Mouse (Mus musculus) midbrain, embryonic 11.5 days (tissue): ENCODE data around the gene Pip5kl1. TPM values are rescaled to one million over a fixed set of nuclear protein-coding genes. Genes with fewer than 3 reads are reported as not detected.

Experiments
- ATAC-seq: fragments of 200-750 bp; cut with Nextera tagmentation; 2 replicates; pipeline ENCODE4 v1.8.0; 2017; ENCODE audit warnings: moderate TSS enrichment, moderate library complexity; ENCODE audit not compliant: low FRiP score
- DNase-seq: peaks from one replicate; pipeline ENCODE4 v3.0.0; 2015; ENCODE audit warnings: low spot score; ENCODE audit errors: missing footprints
- H3K27ac ChIP-seq: fragments of 300-500 bp; sonication (generic); 2 replicates; pipeline ENCODE4 v1.5.1; 2014; ENCODE audit warnings: low read depth, low read length
- H3K27me3 ChIP-seq: fragments of 300-500 bp; sonication (generic); 2 replicates; pipeline ENCODE4 v1.6.1; 2014; ENCODE audit warnings: mild to moderate bottlenecking, low read length, moderate library complexity, mixed read lengths; ENCODE audit not compliant: control insufficient read depth, insufficient read depth
- H3K36me3 ChIP-seq: fragments of 300-500 bp; sonication (generic); 2 replicates; pipeline ENCODE4 v1.6.1; 2014; ENCODE audit warnings: mild to moderate bottlenecking, low read length, moderate library complexity, mixed read lengths; ENCODE audit not compliant: control insufficient read depth, insufficient read depth
- H3K4me1 ChIP-seq: fragments of 300-500 bp; sonication (generic); 2 replicates; pipeline ENCODE4 v1.6.1; 2014; ENCODE audit warnings: low read length; ENCODE audit not compliant: control insufficient read depth, insufficient read depth
- H3K4me2 ChIP-seq: fragments of 300-500 bp; sonication (generic); 2 replicates; pipeline ENCODE4 v1.6.1; 2014; ENCODE audit warnings: mild to moderate bottlenecking, moderate library complexity
- H3K4me3 ChIP-seq: fragments of 300-500 bp; sonication (generic); 2 replicates; pipeline ENCODE4 v1.5.1; 2014; ENCODE audit warnings: low read depth, low read length
- H3K9ac ChIP-seq: fragments of 300-500 bp; sonication (generic); 2 replicates; pipeline ENCODE4 v1.6.1; 2014; ENCODE audit warnings: low read length
- H3K9me3 ChIP-seq: fragments of 300-500 bp; sonication (generic); 2 replicates; pipeline ENCODE4 v1.6.1; 2016; ENCODE audit warnings: low read length; ENCODE audit not compliant: control insufficient read depth
- WGBS: fragments of 180-500 bp; shearing (Covaris S2); extraction: QIAGEN DNeasy Blood & Tissue Kit; methylation state at CpG from one replicate; pipeline ENCODE4 v1.1.7; 2014; 5-methylcytosine and 5-hydroxymethylcytosine counted together
- polyA plus RNA-seq: library from polyadenylated mRNA; unstranded; fragments of >200 nt; fragmentation: Nextera tagmentation; extraction: Ambion mirVana; gene quantifications from 2 replicates; pipeline ENCODE4 v1.2.1, GENCODE M21; 2014

Gene Pip5kl1
- polyA plus RNA-seq, 1 experiment from 2014 or later: 2.0 TPM

DNA sequence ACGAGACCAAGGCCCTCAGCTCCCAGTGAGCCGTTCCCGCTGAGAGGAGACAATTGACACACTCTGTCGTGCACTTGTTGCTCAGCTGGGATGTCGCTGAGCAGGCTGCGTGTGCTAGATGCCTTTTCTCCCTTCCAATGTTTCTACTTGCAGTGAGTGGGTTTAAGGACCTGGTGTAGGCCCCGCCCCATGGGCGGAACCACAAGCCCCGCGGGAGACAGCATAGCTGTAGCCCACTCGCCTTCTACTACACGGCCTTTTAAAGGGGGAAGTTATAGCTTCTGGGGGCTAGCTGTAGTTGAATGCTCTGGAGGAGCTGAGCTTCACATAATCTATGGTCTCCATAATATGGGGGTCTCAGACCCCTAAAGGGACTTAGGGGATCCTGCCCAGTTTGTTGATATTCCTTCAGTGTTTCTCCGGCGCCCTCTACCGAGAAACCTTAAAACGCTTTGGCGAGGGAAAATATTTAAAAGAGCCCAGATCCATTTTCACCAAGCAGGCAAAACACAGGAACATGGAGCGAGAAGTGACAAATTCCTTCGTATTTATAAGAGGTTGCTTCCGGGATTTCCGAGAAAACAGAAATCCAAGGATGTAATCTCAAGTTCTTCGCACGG, 36.1 kb downstream of the Pip5kl1 start:
- H3K36me3 ChIP-seq: no peaks in the 10 kb centered on the region
- ATAC-seq (no peak), DNase-seq (peak; percentile 91)
- H3K4me2 ChIP-seq: peak overlapping the region; percentile 49
- H3K9me3 ChIP-seq: no peaks in the 10 kb centered on the region
- H3K27me3 ChIP-seq: no peaks in the 10 kb centered on the region; the same call in 1 of the 2 replicates
- H3K27ac ChIP-seq: no peak overlapping the region
- H3K4me1 ChIP-seq: peaks cover 21% of the 10 kb centered on the region
- H3K9ac ChIP-seq: peak overlapping the region; percentile 36
- 20% methylated on average over 23 of the region's 23 CpGs for WGBS
- peak overlapping the region; percentile 26 for H3K4me3 ChIP-seq

DNA sequence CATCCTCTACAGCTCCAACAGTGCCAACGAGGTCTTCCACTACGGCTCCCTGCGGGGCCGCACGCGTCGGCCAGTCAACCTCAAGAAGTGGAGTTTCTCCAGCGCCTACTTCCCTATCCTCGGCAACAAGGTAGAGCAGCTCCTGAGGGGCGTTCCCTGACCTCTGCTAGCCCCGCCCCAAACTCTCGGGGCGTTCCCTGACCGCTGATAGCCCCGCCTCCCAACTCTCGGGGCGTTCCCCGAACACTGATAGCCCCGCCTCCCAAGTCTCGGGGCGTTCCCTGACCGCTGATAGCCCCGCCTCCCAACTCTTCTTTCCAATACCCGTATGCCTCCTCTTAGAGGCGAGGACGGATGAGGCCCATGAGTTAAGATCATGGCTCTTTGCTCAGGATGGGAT, 37.7 kb downstream of the Pip5kl1 start:
- 64% methylated on average over 26 of the region's 26 CpGs for WGBS
- no peaks in the 10 kb centered on the region; the same call in 1 of the 2 replicates for H3K27me3 ChIP-seq

DNA sequence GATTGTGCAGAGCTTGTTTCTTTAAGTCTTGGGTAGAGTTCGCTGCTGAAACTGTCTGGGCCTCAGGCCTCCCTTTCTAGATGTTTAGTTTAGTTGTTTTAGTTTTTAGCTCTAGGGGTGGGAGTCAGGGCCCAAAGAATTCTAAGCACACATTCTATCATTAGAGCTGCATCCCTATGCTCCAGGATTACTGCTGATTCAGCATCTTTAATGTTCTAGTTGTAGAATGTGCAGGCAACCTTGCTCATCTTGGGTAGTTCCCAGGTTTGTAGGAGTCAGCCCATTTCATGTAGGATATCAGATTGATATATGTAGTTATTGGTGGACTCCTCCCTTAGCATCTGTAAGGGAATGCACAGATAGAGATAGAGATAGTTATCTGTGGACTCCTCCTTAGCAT, 42.5 kb downstream of the Pip5kl1 start:
- 94% methylated on average over 1 of the region's 1 CpGs for WGBS
- Histone ChIP-seq H3K36me3 (no peaks in the 10 kb centered on the region; the same call in 1 of the 2 replicates), H3K27ac (no peak overlapping the region), H3K9me3 (no peaks in the 10 kb centered on the region; the same call in 1 of the 2 replicates), H3K4me2 (no peak overlapping the region), H3K4me3 (no peak overlapping the region), H3K27me3 (no peaks in the 10 kb centered on the region), H3K9ac (no peak overlapping the region), H3K4me1 (peaks cover 12% of the 10 kb centered on the region)
- DNase-seq (no peak), ATAC-seq (no peak)

More for the DNA sequence above, 37.7 kb downstream of the Pip5kl1 start:
- no peak for DNase-seq
- peaks cover 17% of the 10 kb centered on the region for H3K4me1 ChIP-seq
- no peak overlapping the region for H3K4me3 ChIP-seq
- H3K9ac ChIP-seq: no peak overlapping the region
- no peaks in the 10 kb centered on the region for H3K9me3 ChIP-seq
- H3K4me2 ChIP-seq: no peak overlapping the region
- no peaks in the 10 kb centered on the region for H3K36me3 ChIP-seq
- no peak for ATAC-seq
- no peak overlapping the region for H3K27ac ChIP-seq

DNA sequence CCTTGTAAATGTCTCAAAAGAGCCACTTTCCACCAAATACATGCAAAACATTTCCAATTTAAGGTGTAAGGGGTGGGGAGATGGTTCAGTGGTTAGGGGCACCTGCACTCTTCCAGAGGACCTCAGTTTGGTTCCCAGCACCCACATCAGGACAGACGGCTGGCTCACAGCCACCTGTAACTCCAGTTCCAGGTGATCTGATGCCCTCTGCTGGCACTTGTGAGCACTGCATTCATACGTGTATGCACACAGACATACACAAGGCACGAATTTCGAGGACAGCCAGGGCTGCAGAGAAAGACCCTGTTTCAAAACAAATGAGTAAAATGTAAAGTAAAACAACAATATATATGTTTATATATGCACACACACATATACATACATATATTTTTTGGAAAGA, 43.0 kb downstream of the Pip5kl1 start:
- H3K27me3 ChIP-seq: no peaks in the 10 kb centered on the region
- no peak overlapping the region for H3K4me2 ChIP-seq
- WGBS: 91% methylated on average over 4 of the region's 4 CpGs
- no peak overlapping the region for H3K27ac ChIP-seq
- DNase-seq (no peak), ATAC-seq (no peak)
- H3K4me1 ChIP-seq: peaks cover 12% of the 10 kb centered on the region
- no peak overlapping the region for H3K9ac ChIP-seq
- H3K9me3 ChIP-seq: no peaks in the 10 kb centered on the region; the same call in 1 of the 2 replicates
- no peaks in the 10 kb centered on the region; the same call in 1 of the 2 replicates for H3K36me3 ChIP-seq
- no peak overlapping the region for H3K4me3 ChIP-seq

DNA sequence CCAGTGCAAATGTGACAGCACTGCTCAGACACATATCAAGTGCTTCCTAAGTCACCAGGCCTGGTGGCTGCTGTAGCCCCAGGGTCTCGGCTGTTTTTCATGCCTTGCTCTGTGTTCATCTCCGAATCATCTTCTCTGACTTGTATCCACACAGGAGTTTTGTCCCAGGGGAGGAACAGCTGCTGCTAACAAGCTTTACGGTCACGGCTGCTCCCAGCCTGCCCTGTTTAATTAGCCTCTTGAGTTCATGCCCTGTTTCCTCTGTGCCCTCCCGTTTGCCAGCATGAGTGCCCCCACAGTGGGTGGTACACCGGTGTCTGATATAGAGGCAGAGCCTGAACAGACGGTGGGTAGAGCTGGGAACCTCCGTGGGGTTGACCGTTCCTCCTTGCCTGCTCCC, 43.5 kb downstream of the Pip5kl1 start:
- no peak for ATAC-seq
- H3K4me1 ChIP-seq: peaks cover 12% of the 10 kb centered on the region
- H3K9ac ChIP-seq: no peak overlapping the region

DNA sequence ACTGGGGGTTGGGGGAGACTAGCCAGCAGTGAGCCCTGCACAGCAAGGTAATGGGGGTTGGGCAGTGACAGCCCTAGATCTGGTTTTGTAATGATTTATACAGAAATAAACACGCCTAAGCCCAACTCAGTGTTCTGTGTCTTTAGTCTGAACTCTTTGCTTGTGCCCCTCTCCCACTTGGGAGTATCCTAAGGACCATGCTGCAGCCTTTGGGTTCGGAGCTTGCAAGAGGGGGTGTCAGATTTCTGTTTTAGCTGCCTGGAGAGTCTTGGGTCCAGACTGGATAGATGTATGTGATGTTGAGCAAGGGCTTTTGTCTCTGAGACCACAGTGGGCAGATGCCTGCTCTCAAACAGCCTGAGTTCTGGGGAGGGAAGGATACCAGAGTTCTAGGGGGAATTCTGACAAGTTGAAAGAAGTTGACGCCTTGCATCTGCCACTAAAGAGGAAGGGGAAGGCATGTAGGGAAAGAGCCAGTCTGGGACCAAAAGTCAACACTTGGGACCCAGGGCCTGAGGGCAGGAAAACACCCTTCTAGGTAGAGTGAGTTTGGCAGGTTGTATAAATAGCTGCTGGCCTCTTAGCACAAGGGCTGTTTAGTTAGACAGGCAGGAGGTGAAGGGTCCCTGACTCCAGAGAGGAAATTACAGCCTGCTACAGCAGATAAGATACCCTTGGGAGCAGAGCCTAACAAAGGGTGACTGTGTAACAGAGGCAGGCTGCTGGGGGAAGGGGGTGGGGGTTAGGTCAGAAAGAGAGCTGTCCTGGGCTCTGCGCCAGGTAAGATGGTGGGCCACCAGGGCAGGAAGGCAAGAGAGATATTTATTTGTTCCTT, 46.3 kb downstream of the Pip5kl1 start:
- Histone ChIP-seq H3K9ac (no peak overlapping the region), H3K27ac (no peak overlapping the region), H3K4me2 (no peak overlapping the region), H3K4me3 (no peak overlapping the region), H3K36me3 (no peaks in the 10 kb centered on the region; the same call in 1 of the 2 replicates), H3K4me1 (peaks cover 23% of the 10 kb centered on the region), H3K9me3 (no peaks in the 10 kb centered on the region; the same call in 1 of the 2 replicates), H3K27me3 (no peaks in the 10 kb centered on the region)
- 48% methylated on average over 4 of the region's 4 CpGs for WGBS
- DNase-seq: no peak
- ATAC-seq: no peak

More for the DNA sequence above, 43.5 kb downstream of the Pip5kl1 start:
- no peak overlapping the region for H3K4me2 ChIP-seq
- DNase-seq: no peak
- H3K4me3 ChIP-seq: no peak overlapping the region
- 70% methylated on average over 9 of the region's 9 CpGs for WGBS
- H3K27me3 ChIP-seq: no peaks in the 10 kb centered on the region
- H3K36me3 ChIP-seq: no peaks in the 10 kb centered on the region; the same call in 1 of the 2 replicates
- H3K27ac ChIP-seq: no peak overlapping the region
- H3K9me3 ChIP-seq: no peaks in the 10 kb centered on the region; the same call in 1 of the 2 replicates

DNA sequence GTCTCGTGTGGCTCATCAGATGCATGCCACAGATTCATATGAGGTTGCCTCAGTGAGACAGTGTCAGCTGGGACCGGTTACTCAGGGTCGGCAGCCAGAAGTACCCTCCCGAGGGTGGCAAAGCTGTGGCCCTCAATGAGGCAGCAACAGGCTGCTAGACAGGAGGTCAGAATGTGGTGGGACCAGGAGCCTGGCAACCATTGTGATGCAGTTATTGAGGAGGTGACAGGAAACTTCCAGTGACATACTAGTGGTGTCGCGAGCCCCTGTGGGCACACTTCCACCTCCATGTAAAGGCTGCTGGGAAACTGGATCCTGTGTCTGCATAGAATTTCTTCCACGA, 46.9 kb downstream of the Pip5kl1 start, which contains the start of gene Ak1:
Ak1 (plus strand) TSS at position 242 of the 343 bp plus-strand sequence.
- H3K9ac ChIP-seq: no peak within 1 kb of the TSS
- H3K4me3 ChIP-seq: no peak within 1 kb of the TSS
- DNase-seq (no peak), ATAC-seq (no peak)
- H3K4me1 ChIP-seq: peaks cover 24% of the 10 kb centered on the region
- no peaks in the 10 kb centered on the region; the same call in 1 of the 2 replicates for H3K9me3 ChIP-seq
- 57% methylated on average over 7 of the region's 7 CpGs for WGBS
- H3K27me3 ChIP-seq: no peaks in the 10 kb centered on the region
- no peaks in the 10 kb centered on the region; the same call in 1 of the 2 replicates for H3K36me3 ChIP-seq
- no peak within 1 kb of the TSS for H3K27ac ChIP-seq
- H3K4me2 ChIP-seq: no peak within 1 kb of the TSS

DNA sequence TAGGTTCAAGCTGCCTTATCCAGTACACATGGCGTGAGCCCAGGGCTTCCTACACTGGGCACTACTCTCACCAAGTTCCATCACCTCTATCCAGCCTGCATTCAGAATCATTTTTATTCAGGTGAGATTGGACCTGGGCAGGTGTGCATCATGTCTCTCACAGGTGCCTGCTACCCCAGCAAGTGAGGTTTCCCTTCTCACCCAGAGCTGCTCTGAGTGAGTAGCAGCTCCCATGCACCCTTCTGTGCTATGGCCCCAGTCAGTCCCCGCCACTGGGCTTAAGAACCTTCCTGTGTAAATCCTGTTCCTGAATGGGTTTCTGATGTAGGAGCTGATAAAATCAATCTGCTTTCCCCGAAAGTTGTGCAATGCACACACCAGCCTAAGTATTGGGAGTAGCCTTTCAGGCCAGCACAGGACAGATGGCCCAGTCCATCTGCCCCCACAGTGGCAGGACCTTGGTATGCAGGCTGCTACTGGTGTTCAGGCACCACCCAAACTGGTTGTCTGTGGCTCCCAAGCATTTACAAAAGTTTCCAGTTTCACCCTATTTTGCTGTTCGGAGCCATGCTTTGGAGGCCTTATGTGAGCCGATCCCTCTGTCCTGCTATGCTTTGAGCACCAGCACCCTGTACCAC, 49.6 kb downstream of the Pip5kl1 start:
- DNase-seq: no peak
- Histone ChIP-seq H3K4me3 (no peak overlapping the region), H3K4me1 (peaks cover 29% of the 10 kb centered on the region), H3K27me3 (no peaks in the 10 kb centered on the region), H3K27ac (no peak overlapping the region), H3K9ac (no peak overlapping the region), H3K9me3 (no peaks in the 10 kb centered on the region), H3K36me3 (no peaks in the 10 kb centered on the region), H3K4me2 (no peak overlapping the region)
- no peak for ATAC-seq
- 76% methylated on average over 5 of the region's 5 CpGs for WGBS
